Mouse (Mus musculus): ENCODE measurements at regions not wholly inside any gene's neighbourhood (a gene's known extent, or its start where the extent isn't known, plus 50 kb on each side); places are given as distances from the start of the nearest gene placed in this dataset.
"Not testable (repeated sequence)": the region's sequence is repeated elsewhere in the genome, so short reads cannot be mapped to it uniquely, and the experiment has no call there.

GRCm38 (mm10) chr13:97356923-97357807 lies 116.3 kb downstream of the Enc1 start:
- Histone ChIP-seq H3K9ac (ENCODE audit: control insufficient read depth, low read depth, low read length, poor library complexity, severe bottlenecking) (no peak overlapping the region), H3K36me3 (ENCODE audit: control insufficient read depth in 1 of 2, insufficient read depth in 2 of 2, low read length in 2 of 2) (no peaks in the 10 kb centered on the region), H3K79me2 (ENCODE audit: control insufficient read depth, insufficient read depth, low read length, poor library complexity) (no peaks in the 10 kb centered on the region), H3K27ac (ENCODE audit: control insufficient read depth, low read depth, low read length) (no peak overlapping the region), H3K4me3 (ENCODE audit: control insufficient read depth in 1 of 2, insufficient read depth in 1 of 2, low read depth in 2 of 2, low read length in 2 of 2) (no peak overlapping the region), H3K4me1 (ENCODE audit: control insufficient read depth in 1 of 2, insufficient read depth in 2 of 2, low read length in 2 of 2) (no peaks in the 10 kb centered on the region), H3K9me3 (replicated peaks; ENCODE audit: insufficient read depth, low read length) (no peaks in the 10 kb centered on the region), H3K27me3 (ENCODE audit: control insufficient read depth in 1 of 2, insufficient read depth in 2 of 2, low read length in 2 of 2) (no peaks in the 10 kb centered on the region)
- no peak for DNase-seq (ENCODE audit: low read depth, low spot score)
- TF ChIP-seq HCFC1 (IDR thresholded peaks at IDR 0.05; ENCODE audit: low read depth, low read length) (no peak), MXI1 (IDR thresholded peaks at IDR 0.05; ENCODE audit: low read depth, low read length) (no peak), E2F4 (IDR thresholded peaks at IDR 0.05; ENCODE audit: borderline replicate concordance, low read depth, low read length) (no peak)

- not testable (repeated sequence) for H3K79me2 ChIP-seq (ENCODE audit: control insufficient read depth, insufficient read depth, low read length, poor library complexity); H3K9ac ChIP-seq (ENCODE audit: control insufficient read depth, low read depth, low read length, poor library complexity, severe bottlenecking); DNase-seq (ENCODE audit: low read depth, low spot score); H3K4me1 ChIP-seq (ENCODE audit: control insufficient read depth in 1 of 2, insufficient read depth in 2 of 2, low read length in 2 of 2); H3K36me3 ChIP-seq (ENCODE audit: control insufficient read depth in 1 of 2, insufficient read depth in 2 of 2, low read length in 2 of 2); H3K27ac ChIP-seq (ENCODE audit: control insufficient read depth, low read depth, low read length); H3K9me3 ChIP-seq (replicated peaks; ENCODE audit: insufficient read depth, low read length); H3K4me3 ChIP-seq (ENCODE audit: control insufficient read depth in 1 of 2, insufficient read depth in 1 of 2, low read depth in 2 of 2, low read length in 2 of 2); H3K27me3 ChIP-seq (ENCODE audit: control insufficient read depth in 1 of 2, insufficient read depth in 2 of 2, low read length in 2 of 2)
Measured at GRCm38 (mm10) chr13:97355411-97355810, 114.5 kb downstream of the Enc1 start.

- Histone ChIP-seq H3K4me1 (ENCODE audit: control insufficient read depth in 1 of 2, insufficient read depth in 2 of 2, low read length in 2 of 2) (no peaks in the 10 kb centered on the region), H3K27ac (ENCODE audit: control insufficient read depth, low read depth, low read length) (no peak overlapping the region), H3K4me3 (ENCODE audit: control insufficient read depth in 1 of 2, insufficient read depth in 1 of 2, low read depth in 2 of 2, low read length in 2 of 2) (no peak overlapping the region), H3K36me3 (ENCODE audit: control insufficient read depth in 1 of 2, insufficient read depth in 2 of 2, low read length in 2 of 2) (no peaks in the 10 kb centered on the region), H3K79me2 (ENCODE audit: control insufficient read depth, insufficient read depth, low read length, poor library complexity) (no peaks in the 10 kb centered on the region), H3K27me3 (ENCODE audit: control insufficient read depth in 1 of 2, insufficient read depth in 2 of 2, low read length in 2 of 2) (no peaks in the 10 kb centered on the region), H3K9ac (ENCODE audit: control insufficient read depth, low read depth, low read length, poor library complexity, severe bottlenecking) (no peak overlapping the region), H3K9me3 (replicated peaks; ENCODE audit: insufficient read depth, low read length) (no peaks in the 10 kb centered on the region)
- TF ChIP-seq RAD21 (IDR thresholded peaks at IDR 0.05; ENCODE audit: low read depth, low read length) (no peak), GABPA (IDR thresholded peaks at IDR 0.05; ENCODE audit: low read depth, low read length) (no peak), ZMIZ1 (IDR thresholded peaks at IDR 0.05; ENCODE audit: low read depth, low read length) (no peak), TBP (IDR thresholded peaks at IDR 0.05; ENCODE audit: low read depth, low read length) (no peak), ETS1 (IDR thresholded peaks at IDR 0.05; ENCODE audit: low read depth, low read length) (no peak), CHD1 (IDR thresholded peaks at IDR 0.05; ENCODE audit: low read depth, low read length) (no peak), SMC3 (IDR thresholded peaks at IDR 0.05; ENCODE audit: low read depth, low read length) (no peak), NELFE (IDR thresholded peaks at IDR 0.05; ENCODE audit: low read depth, low read length) (no peak), KAT2A (conservative IDR thresholded peaks at IDR 0.05; ENCODE audit: low read depth, low read length) (no peak), JUND (IDR thresholded peaks at IDR 0.05; ENCODE audit: low read depth, low read length) (no peak), RCOR1 (IDR thresholded peaks at IDR 0.05; ENCODE audit: low read depth, low read length) (no peak), EP300 (IDR thresholded peaks at IDR 0.05; ENCODE audit: low read depth in 1 of 2, low read length in 2 of 2) (no peak), BHLHE40 (IDR thresholded peaks at IDR 0.05; ENCODE audit: borderline replicate concordance, low read depth, low read length) (no peak), TCF12 (IDR thresholded peaks at IDR 0.05; ENCODE audit: low read depth, low read length) (no peak)
- DNase-seq (ENCODE audit: low read depth, low spot score), result no peak
Measured at GRCm38 (mm10) chr13:97347696-97348095, 106.8 kb downstream of the Enc1 start.

All from MEL (cell line).